Mouse (Mus musculus) lung, postnatal 36 days (tissue): ENCODE measurements around the gene Sbds.

ENCODE experiments used
- DNase-seq: peaks from one replicate; pipeline ENCODE4 v3.0.0; 2022; ENCODE audit warnings: mixed read lengths

Sbds gene

GRCm38 (mm10) chr5:130255017-130255720, at the start of gene Sbds, which contains the start of gene Tyw1:
Gene Sbds, minus strand, starts transcription at chr5:130255530.
Gene Tyw1, plus strand, starts transcription at chr5:130255619.
- peak; percentile 99 for DNase-seq

DNA sequence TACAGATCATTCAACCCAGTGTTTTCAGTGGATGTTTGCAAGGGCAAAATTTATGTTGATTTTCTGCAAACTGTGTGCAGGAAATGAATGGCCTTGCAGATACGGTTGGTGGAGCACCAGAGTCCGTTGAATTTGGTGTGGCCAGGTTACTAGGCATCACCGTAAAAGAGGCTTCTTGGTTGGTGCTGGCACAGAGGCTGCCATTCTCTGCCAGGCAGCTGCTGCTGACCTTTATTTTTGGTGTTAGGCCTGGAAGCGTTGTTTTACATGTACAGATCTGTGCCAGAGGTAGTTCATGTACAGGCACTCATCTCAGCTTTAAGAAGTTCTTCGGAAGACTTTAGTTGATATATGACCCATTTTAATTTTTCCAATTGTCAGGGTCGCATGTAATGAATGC, 48.3 kb upstream of the Sbds start:
- DNase-seq = no peak

- DNase-seq = no peak
Measured at GRCm38 (mm10) chr5:130299526-130299925, 44.2 kb upstream of the Sbds start.

GRCm38 (mm10) chr5:130298831-130299460, 43.6 kb upstream of the Sbds start:
- no peak for DNase-seq

DNA sequence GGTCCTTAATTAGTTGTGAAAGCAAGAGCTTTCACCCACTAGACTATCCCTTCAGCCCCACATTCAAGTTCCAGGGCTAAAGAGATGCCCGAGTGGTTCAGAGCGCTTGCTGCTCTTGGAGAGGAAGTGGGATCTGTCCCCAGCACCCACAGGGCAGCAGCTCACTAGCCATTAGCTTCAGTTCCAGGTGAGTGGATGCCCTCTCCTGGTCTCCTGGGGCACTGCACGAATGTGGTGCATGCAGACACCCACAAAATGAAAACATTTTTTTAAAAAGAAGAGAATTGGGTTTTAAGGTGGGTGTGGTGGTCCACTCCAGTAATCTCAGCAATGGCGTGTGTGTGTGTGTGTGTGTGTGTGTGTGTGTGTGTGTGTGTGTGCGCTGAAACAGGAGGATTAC, 40.7 kb upstream of the Sbds start:
- DNase-seq = no peak

GRCm38 (mm10) chr5:130294598-130294997, 39.3 kb upstream of the Sbds start:
- DNase-seq = no peak

GRCm38 (mm10) chr5:130293941-130294340, 38.6 kb upstream of the Sbds start:
- no peak for DNase-seq

GRCm38 (mm10) chr5:130292976-130293375, 37.6 kb upstream of the Sbds start:
- no peak for DNase-seq

- no peak for DNase-seq
Measured at GRCm38 (mm10) chr5:130290775-130291174, 35.4 kb upstream of the Sbds start.

DNA sequence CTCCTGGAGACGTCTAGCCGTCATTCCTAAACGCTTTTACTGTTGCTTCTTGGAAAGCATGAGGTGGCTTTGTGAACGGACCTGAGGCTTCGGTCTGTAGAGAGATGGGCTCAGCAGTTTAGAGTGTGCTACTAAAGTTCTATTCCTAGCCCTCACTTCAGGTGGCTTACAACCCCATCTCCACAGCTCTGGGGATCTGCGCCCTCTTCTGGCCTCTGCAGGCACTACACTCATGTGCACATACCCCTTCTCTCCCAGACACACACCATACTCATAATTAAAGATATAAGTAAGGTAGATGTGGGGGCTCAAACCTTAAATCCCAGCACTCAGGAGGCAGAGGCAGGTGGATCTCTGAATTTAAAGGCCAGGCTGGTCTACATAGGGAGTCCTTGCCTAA, 34.9 kb upstream of the Sbds start:
- no peak for DNase-seq

GRCm38 (mm10) chr5:130288106-130288505, 32.8 kb upstream of the Sbds start:
- no peak for DNase-seq

DNA sequence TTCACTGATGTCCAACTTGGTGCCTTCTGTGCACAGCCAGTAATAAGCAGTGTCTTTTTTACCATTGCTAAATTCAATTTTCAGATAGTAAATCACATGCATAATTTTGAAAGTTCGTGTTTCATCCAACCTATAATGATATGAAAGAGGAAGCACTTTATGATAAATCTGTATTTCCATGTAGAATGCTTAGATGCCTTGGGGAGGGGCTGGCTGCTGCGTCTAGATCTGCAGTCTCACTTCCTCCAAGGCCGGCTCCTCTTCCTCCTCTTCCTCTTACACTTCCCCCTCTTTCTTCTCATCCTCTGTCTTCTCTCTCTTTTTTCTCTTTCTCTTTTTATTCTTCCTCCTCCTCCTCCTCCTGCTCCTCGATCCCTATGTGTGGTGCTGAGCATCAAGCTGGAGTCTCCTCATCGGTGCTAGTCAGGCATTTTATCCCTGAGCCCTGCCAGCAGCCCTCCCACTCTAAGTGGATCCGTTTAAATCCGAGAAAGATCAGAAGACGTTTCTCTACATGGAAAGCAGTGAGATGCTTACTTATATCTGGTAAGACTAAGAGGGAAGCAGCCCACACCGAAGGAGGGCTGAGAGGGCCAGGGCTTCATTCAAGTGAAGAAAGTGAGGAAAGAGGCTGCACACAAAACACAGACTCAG, 27.9 kb upstream of the Sbds start:
- no peak for DNase-seq

DNA sequence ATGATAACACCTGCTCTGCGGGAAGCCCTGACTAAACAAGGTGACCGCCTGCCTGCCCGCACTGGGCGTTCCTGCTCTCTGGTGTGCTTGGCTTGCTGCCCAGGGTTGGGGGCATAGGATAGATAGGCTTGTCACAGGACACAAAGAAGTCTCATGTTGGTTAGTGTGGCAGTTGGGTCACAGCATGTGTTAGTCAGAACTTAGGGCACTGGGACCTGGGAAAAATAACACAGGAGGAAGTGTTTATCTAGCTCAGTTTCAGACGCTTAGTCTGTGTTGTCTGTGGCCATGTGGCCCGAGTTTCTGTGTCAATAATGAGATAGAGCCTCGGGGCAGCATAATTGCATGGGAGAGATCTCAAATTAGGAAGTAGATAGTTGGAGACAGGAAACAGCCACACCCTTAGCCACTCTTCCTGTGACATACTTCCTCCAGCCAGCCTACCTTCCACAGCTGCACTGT, 22.7 kb upstream of the Sbds start:
- no peak for DNase-seq

DNA sequence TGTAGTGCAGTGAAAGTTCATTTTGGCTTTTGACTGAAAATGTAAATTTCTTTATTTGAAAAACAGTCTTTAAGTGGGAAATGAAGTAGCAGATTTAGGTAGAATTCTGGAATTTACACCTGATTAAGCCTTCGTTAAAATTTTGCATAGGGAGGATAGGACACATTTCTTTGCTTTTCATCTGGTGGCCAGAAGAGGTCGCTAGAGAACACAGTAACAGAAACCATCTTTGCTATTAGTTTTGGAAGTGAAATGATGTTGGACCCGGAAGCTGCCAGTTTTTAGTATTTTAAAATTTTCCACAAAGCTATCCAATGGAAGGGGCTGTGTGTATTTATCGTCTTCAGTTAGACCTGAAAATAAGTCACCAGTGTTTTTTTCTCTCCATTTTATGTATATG, 20.2 kb upstream of the Sbds start:
- peak; percentile 53 for DNase-seq

- DNase-seq = no peak
Measured at GRCm38 (mm10) chr5:130273046-130273445, 17.7 kb upstream of the Sbds start.

DNA sequence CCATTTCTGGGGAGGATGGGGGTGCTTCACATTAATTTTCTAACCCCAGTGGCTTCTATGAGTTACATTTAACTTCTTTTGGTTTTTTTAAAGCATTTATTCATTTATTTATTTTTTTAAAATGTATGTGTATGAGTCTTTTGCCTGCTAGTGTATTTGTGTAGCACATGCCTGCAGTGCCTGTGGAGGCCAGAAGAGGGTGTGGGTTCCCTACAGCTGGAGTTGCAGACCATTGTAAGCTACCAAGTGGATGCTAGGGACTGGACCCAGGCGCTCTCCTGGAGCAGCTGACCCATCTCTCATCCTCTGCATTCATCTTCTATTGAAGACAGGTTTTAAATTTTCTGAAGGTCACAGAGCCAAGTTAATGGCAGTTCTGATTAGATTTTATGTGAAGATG, 17.0 kb upstream of the Sbds start:
- no peak for DNase-seq

DNA sequence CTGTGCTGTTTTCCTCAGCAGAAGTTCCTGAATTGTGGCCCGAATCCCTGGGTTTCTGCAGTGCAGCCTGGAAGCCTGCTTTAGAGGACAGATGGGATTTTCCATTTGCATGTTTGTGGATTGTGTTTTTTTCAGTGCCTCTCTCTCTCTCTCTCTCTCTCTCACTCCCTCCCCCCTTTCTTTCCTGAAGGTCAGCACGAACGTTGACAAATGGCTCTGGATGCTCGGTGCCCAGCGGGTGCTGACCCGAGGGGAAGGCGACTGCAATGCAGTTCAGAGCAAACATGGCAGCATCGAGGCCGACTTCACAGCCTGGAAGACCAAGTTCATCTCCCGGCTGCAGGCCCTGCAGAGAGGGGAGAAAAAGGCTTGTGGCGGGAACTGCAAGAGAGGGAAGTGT, 13.6 kb upstream of the Sbds start:
- no peak for DNase-seq

GRCm38 (mm10) chr5:130267316-130267715, 12.0 kb upstream of the Sbds start:
- peak; percentile 32 for DNase-seq

DNA sequence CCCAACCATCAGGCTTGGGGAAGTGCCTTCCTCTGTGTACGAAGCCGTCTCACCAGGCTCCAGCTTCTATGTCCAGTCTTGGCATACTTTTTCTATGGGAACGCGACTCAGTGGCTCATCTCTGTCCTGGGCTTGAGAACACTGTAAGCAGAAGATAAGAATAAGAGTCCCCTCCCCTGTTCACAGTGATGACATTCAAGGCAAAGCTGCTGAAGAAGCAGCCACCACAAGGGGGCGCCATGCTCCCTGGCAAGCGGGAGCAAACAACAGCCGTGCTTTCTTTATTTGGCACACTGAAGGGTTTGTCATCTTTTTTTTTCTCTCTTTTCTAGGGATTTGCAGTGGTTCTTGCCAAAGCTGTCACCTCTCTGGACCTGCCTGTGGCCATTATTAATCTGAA, 11.3 kb upstream of the Sbds start:
- DNase-seq = peak; percentile 26

- DNase-seq = no peak
Measured at GRCm38 (mm10) chr5:130264433-130265005, 9.2 kb upstream of the Sbds start.

DNA sequence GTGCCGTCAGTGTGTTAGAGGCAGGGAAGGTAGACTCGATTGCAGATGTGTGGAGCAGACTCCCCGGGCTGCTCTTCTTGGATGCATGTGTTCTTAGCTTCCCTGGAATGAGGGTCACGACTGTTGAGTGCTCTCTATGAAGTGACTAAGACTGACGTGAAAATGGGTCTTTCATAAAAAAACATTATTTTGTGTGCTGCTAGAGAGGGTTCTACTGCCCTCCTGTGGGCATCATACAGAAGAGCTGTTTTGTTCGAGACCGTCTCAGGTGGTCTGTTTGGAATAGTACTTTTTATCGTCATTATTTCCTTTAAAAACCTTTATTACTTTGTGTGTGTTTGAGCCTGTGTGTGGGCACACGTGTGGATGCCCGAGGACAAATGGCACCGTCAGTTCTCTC, 8.1 kb upstream of the Sbds start:
- no peak for DNase-seq

- no peak for DNase-seq
Measured at GRCm38 (mm10) chr5:130257303-130257702, 2.0 kb upstream of the Sbds start.

- peak; percentile 99 for DNase-seq
Measured at GRCm38 (mm10) chr5:130256678-130257271, 1.4 kb upstream of the Sbds start.
